Mouse (Mus musculus) cortical plate, adult 2 months (tissue): ENCODE measurements around the gene Thap11.

Experiments
- CTCF ChIP-seq: fragments of 200-500 bp; IDR thresholded peaks from 2 replicates; pipeline ENCODE4 v1.5.1; 2011; ENCODE audit warnings: mild to moderate bottlenecking, control low read depth, low read length; ENCODE audit not compliant: insufficient read depth; ENCODE audit errors: extremely low read depth
- POLR2A ChIP-seq: fragments of 200-500 bp; IDR thresholded peaks from 2 replicates; pipeline ENCODE4 v1.6.1; 2011; ENCODE audit warnings: mild to moderate bottlenecking, low read length, control low read depth; ENCODE audit not compliant: insufficient read depth; ENCODE audit errors: extremely low read depth

- TF ChIP-seq CTCF (no peak), POLR2A (no peak)
Observed at GRCm38 (mm10) chr8:105825506-105825905, 29.4 kb upstream of the Thap11 start.
